Mouse (Mus musculus) thymus, adult 2 months (tissue): Measurements from ENCODE around the gene Sfrp5.

Source experiments
- CTCF ChIP-seq: fragments of 200-500 bp; IDR thresholded peaks from 2 replicates; pipeline ENCODE4 v1.5.1; 2012; ENCODE audit warnings: mild to moderate bottlenecking, control low read depth, low read length, moderate library complexity, borderline replicate concordance; ENCODE audit not compliant: control insufficient read depth, poor library complexity, insufficient read depth; ENCODE audit errors: extremely low read depth
- POLR2A ChIP-seq: fragments of 200-500 bp; IDR thresholded peaks from 2 replicates; pipeline ENCODE4 v1.6.1; 2012; ENCODE audit warnings: mild to moderate bottlenecking, low read length, control low read depth, moderate library complexity; ENCODE audit not compliant: control insufficient read depth, poor library complexity, insufficient read depth; ENCODE audit errors: extremely low read depth

- TF ChIP-seq CTCF (no peak), POLR2A (no peak)
These were observed 5.0 kb downstream of the Sfrp5 start for GRCm38 (mm10) chr19:42197066-42197465.
